27 mouse cellular contexts compared by ENCODE assay signal in the genomic region with DNA sequence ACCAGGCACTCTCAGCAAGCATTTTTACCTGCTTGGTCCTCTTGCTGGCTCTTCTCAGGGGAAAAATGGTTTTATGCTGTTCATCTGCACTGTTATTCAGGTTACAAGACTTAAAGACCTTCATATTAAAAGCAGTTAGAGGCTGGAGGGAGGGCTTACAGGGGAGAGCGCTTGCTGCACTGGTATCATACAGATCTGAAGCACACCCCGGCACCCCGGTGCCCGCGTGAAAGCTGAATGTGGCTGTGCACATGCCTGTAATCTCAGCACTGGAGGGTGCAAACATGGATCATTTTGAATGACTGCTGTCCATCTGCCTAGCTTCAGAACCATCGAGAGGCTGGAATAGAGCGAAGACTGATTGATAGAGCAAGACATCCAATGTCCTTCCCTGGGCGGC. TPM values are rescaled to one million over a fixed set of nuclear protein-coding genes. Genes with fewer than 3 reads are reported as not detected.
DNase-seq lines count a peak whose midpoint lies in the region; ATAC-seq and TF ChIP-seq lines count a peak whose summit lies in the region.
"Had no signal": no experiment of that assay in that cellular context is flagged by ENCODE, and none has a peak within 500 bp of the region (broad histone marks: within the 10 kb centered on the region; RNA-seq: fewer than 3 reads in every experiment).

No protein-coding gene starts in this region.

- H3K9me3 ChIP-seq in liver, postnatal 0 days (ENCODE audit: low read length) = no peaks in the 10 kb centered on the region
- H3K9me3 ChIP-seq in embryonic facial prominence, embryonic 10.5 days = no peaks in the 10 kb centered on the region
- H3K9me3 ChIP-seq: embryonic facial prominence, embryonic 12.5 days; embryonic facial prominence, embryonic 15.5 days; forebrain, embryonic 15.5 days; hindbrain, embryonic 12.5 days; hindbrain, embryonic 15.5 days had no signal

- 0 out of 2 replicates have a peak overlapping the region, but pooled peaks have one; percentile 30 for H3K27ac ChIP-seq in liver, adult 2 months (replicated peaks; ENCODE audit: insufficient read depth, low read depth, low read length)
- no peak overlapping the region for H3K27ac ChIP-seq in liver, postnatal 0 days (ENCODE audit: low read depth)
- peak overlapping the region; percentile 49 for H3K27ac ChIP-seq in thymus, adult 2 months (ENCODE audit: control insufficient read depth, insufficient read depth, low read length)
- peak overlapping the region; percentile 24; the same call in 1 of the 2 replicates for H3K27ac ChIP-seq in embryonic facial prominence, embryonic 10.5 days (replicated peaks)
- no peak overlapping the region for H3K27ac ChIP-seq in kidney, adult 2 months (ENCODE audit: insufficient read depth, low read depth, low read length)
- H3K27ac ChIP-seq: embryonic facial prominence, embryonic 12.5 days; embryonic facial prominence, embryonic 15.5 days; forebrain, embryonic 15.5 days; hindbrain, embryonic 12.5 days; hindbrain, embryonic 15.5 days had no signal

- peaks cover 23% of the 10 kb centered on the region for H3K4me1 ChIP-seq in liver, adult 2 months (ENCODE audit: control insufficient read depth, insufficient read depth, low read length)
- peaks cover 24% of the 10 kb centered on the region for H3K4me1 ChIP-seq in liver, postnatal 0 days (ENCODE audit: insufficient read depth)
- peaks cover 64% of the 10 kb centered on the region for H3K4me1 ChIP-seq in thymus, adult 2 months (replicated peaks; ENCODE audit: control insufficient read depth, insufficient read depth, low read length)
- peaks cover 35% of the 10 kb centered on the region for H3K4me1 ChIP-seq in embryonic facial prominence, embryonic 10.5 days
- H3K4me1 ChIP-seq in kidney, adult 2 months (ENCODE audit: control insufficient read depth, insufficient read depth, low read length) = peaks cover 12% of the 10 kb centered on the region; the same call in 1 of the 2 replicates
- H3K4me1 ChIP-seq: forebrain, embryonic 15.5 days; hindbrain, embryonic 12.5 days; hindbrain, embryonic 15.5 days had no signal

- H3K9ac ChIP-seq in liver, adult 2 months (ENCODE audit: low read depth, low read length) = no peak overlapping the region
- H3K9ac ChIP-seq in liver, postnatal 0 days (replicated peaks) = no peak overlapping the region
- H3K9ac ChIP-seq: embryonic facial prominence, embryonic 12.5 days; embryonic facial prominence, embryonic 15.5 days; forebrain, embryonic 15.5 days; hindbrain, embryonic 12.5 days; hindbrain, embryonic 15.5 days had no signal

- no peak overlapping the region for H3K4me3 ChIP-seq in liver, adult 2 months (ENCODE audit: insufficient read depth, low read depth, low read length)
- no peak overlapping the region for H3K4me3 ChIP-seq in liver, postnatal 0 days (ENCODE audit: low read depth, low read length)
- no peak overlapping the region for H3K4me3 ChIP-seq in thymus, adult 2 months (ENCODE audit: control insufficient read depth, insufficient read depth, low read length)
- H3K4me3 ChIP-seq in embryonic facial prominence, embryonic 10.5 days = no peak overlapping the region
- no peak overlapping the region for H3K4me3 ChIP-seq in kidney, adult 2 months (ENCODE audit: insufficient read depth, low read depth, low read length)
- H3K4me3 ChIP-seq: embryonic facial prominence, embryonic 12.5 days; embryonic facial prominence, embryonic 15.5 days; forebrain, embryonic 15.5 days; hindbrain, embryonic 12.5 days; hindbrain, embryonic 15.5 days had no signal

- no peak for TF ChIP-seq POLR2A in liver, adult 2 months (IDR thresholded peaks at IDR 0.05; ENCODE audit: extremely low read depth, insufficient read depth, low read length)
- no peak for TF ChIP-seq POLR2A in thymus, adult 2 months (IDR thresholded peaks at IDR 0.05; ENCODE audit: control insufficient read depth, extremely low read depth, insufficient read depth, low read length, poor library complexity)
- TF ChIP-seq POLR2A in kidney, adult 2 months (IDR thresholded peaks at IDR 0.05; ENCODE audit: low read depth, low read length) = no peak

- no peak for ATAC-seq in liver, postnatal 0 days
- ATAC-seq: forebrain, embryonic 15.5 days; Patski had no signal

- TF ChIP-seq EP300 in liver, postnatal 0 days (IDR thresholded peaks at IDR 0.05; ENCODE audit: low read depth) = no peak

- 0 out of 2 replicates have a peak, but pooled peaks cover 2% of the 10 kb centered on the region for H3K36me3 ChIP-seq in liver, adult 2 months (ENCODE audit: control insufficient read depth, insufficient read depth, low read length)
- no peaks in the 10 kb centered on the region for H3K36me3 ChIP-seq in liver, postnatal 0 days (replicated peaks; ENCODE audit: insufficient read depth, low read length)
- H3K36me3 ChIP-seq in thymus, adult 2 months (ENCODE audit: control insufficient read depth, insufficient read depth, low read length) = 0 out of 2 replicates have a peak, but pooled peaks cover 4% of the 10 kb centered on the region
- H3K36me3 ChIP-seq in embryonic facial prominence, embryonic 10.5 days (replicated peaks) = no peaks in the 10 kb centered on the region
- H3K36me3 ChIP-seq in kidney, adult 2 months (ENCODE audit: control insufficient read depth, insufficient read depth, low read length) = no peaks in the 10 kb centered on the region
- H3K36me3 ChIP-seq: embryonic facial prominence, embryonic 12.5 days; embryonic facial prominence, embryonic 15.5 days; forebrain, embryonic 15.5 days; G1E; hindbrain, embryonic 12.5 days; hindbrain, embryonic 15.5 days had no signal

- TF ChIP-seq CTCF in liver, adult 2 months (IDR thresholded peaks at IDR 0.05; ENCODE audit: low read depth, low read length) = no peak
- no peak for TF ChIP-seq CTCF in liver, postnatal 0 days (IDR thresholded peaks at IDR 0.05; ENCODE audit: low read depth)
- no peak for TF ChIP-seq CTCF in thymus, adult 2 months (IDR thresholded peaks at IDR 0.05; ENCODE audit: borderline replicate concordance, control insufficient read depth, extremely low read depth, insufficient read depth, low read length, poor library complexity)
- no peak for TF ChIP-seq CTCF in kidney, adult 2 months (conservative IDR thresholded peaks at IDR 0.05; ENCODE audit: insufficient read depth, insufficient read length, low read depth, low read length)

- whole genome bisulfite sequencing in liver, adult 2 months = 97% methylated on average over 8 of the region's 8 CpGs
- 85% methylated on average over 8 of the region's 8 CpGs for WGBS in liver, postnatal 0 days (ENCODE audit: insufficient replicate concordance)
- WGBS in thymus, adult 2 months = 67% methylated on average over 8 of the region's 8 CpGs
- WGBS in embryonic facial prominence, embryonic 10.5 days = 93% methylated on average over 8 of the region's 8 CpGs
- WGBS in kidney, adult 2 months = 94% methylated on average over 8 of the region's 8 CpGs

- peaks cover 22% of the 10 kb centered on the region; the same call in 1 of the 2 replicates for H3K79me2 ChIP-seq in liver, adult 2 months (ENCODE audit: control insufficient read depth, insufficient read depth, low read length)

- DNase-seq in liver, adult 2 months (ENCODE audit: extremely low read depth, low read depth, low spot score) = no peak
- DNase-seq in liver, postnatal 0 days = no peak
- no peak for DNase-seq in thymus, adult 2 months
- no peak for DNase-seq in thymus, postnatal 25 days
- no peak for DNase-seq in embryonic facial prominence, embryonic 10.5 days (ENCODE audit: low spot score)
- DNase-seq in thymus, postnatal 36 days = peak; percentile 46 to 63
- no peak for DNase-seq in kidney, adult 2 months
- DNase-seq in layer of hippocampus, postnatal 10 days (ENCODE audit: low spot score in 2 of 2) = no peak
- DNase-seq: adrenal gland, postnatal 10 days; adrenal gland, postnatal 36 days; B cell, adult 2 months; cerebellum, adult 18-20 months; cerebellum, adult 9-10 months; cerebellum, postnatal 14 days; gastrocnemius, postnatal 25 days; heart, adult 11 months had no signal

- H3K4me2 ChIP-seq in liver, postnatal 0 days (ENCODE audit: low read depth, low read length) = no peak overlapping the region
- H3K4me2 ChIP-seq: embryonic facial prominence, embryonic 12.5 days; embryonic facial prominence, embryonic 15.5 days; forebrain, embryonic 15.5 days; heart, embryonic 11.5 days; hindbrain, embryonic 12.5 days; hindbrain, embryonic 15.5 days had no signal

- no peaks in the 10 kb centered on the region for H3K27me3 ChIP-seq in liver, adult 2 months (ENCODE audit: control insufficient read depth, insufficient read depth, low read length)
- H3K27me3 ChIP-seq in liver, postnatal 0 days (ENCODE audit: insufficient read depth, low read length) = no peaks in the 10 kb centered on the region
- no peaks in the 10 kb centered on the region for H3K27me3 ChIP-seq in thymus, adult 2 months (ENCODE audit: control insufficient read depth, insufficient read depth, low read length)
- H3K27me3 ChIP-seq in embryonic facial prominence, embryonic 10.5 days (replicated peaks; ENCODE audit: low read depth, poor library complexity, severe bottlenecking) = no peaks in the 10 kb centered on the region
- no peaks in the 10 kb centered on the region for H3K27me3 ChIP-seq in kidney, adult 2 months (replicated peaks; ENCODE audit: control insufficient read depth, insufficient read depth, low read length)
- H3K27me3 ChIP-seq: embryonic facial prominence, embryonic 12.5 days; embryonic facial prominence, embryonic 15.5 days; forebrain, embryonic 15.5 days; hindbrain, embryonic 12.5 days; hindbrain, embryonic 15.5 days; Patski had no signal

RNA-seq across cellular contexts. Expression of a gene that starts 15.4 kb away (rescaled TPM):
- total RNA-seq in liver, adult 2 months (2014; rRNA removed) = 17.6 and 21.8 TPM in 2 replicates
- 25.2 and 25.8 TPM in 2 replicates for polyA plus RNA-seq in liver, adult 2 months (2012; rRNA removed)
- polyA plus RNA-seq in liver, postnatal 0 days (2015; fragmentation: Nextera tagmentation; extraction: Ambion mirVana) = 4.5 and 4.7 TPM in 2 replicates
- 111 and 114 TPM in 2 replicates for polyA plus RNA-seq in thymus, adult 2 months (2012; rRNA removed)
- 1.1 and 1.4 TPM in 2 replicates for polyA plus RNA-seq in embryonic facial prominence, embryonic 10.5 days (2016; fragmentation: Nextera tagmentation; extraction: Ambion mirVana)
- 7.9 and 11.3 TPM in 2 replicates for polyA plus RNA-seq in kidney, adult 2 months (2012; rRNA removed)
- under 1 TPM; 0.27 to 0.89 TPM for total RNA-seq in layer of hippocampus, postnatal 10 days (2021)
- polyA plus RNA-seq: forebrain, embryonic 15.5 days; G1E had no signal

RNA-seq across cellular contexts. Expression of a gene that starts 25.0 kb away (rescaled TPM):
- 1.1 and 1.5 TPM in 2 replicates for total RNA-seq in liver, adult 2 months (2014; rRNA removed)
- polyA plus RNA-seq in liver, adult 2 months (2012; rRNA removed) = 0.15 and 0.32 TPM in 2 replicates
- not detected in 2 replicates for polyA plus RNA-seq in liver, postnatal 0 days (2015; fragmentation: Nextera tagmentation; extraction: Ambion mirVana)
- 0.98 and 1.5 TPM in 2 replicates for polyA plus RNA-seq in thymus, adult 2 months (2012; rRNA removed)
- not detected in 2 replicates for polyA plus RNA-seq in embryonic facial prominence, embryonic 10.5 days (2016; fragmentation: Nextera tagmentation; extraction: Ambion mirVana)
- 0.16 and 1.1 TPM in 2 replicates for polyA plus RNA-seq in kidney, adult 2 months (2012; rRNA removed)
- 1 to 10 TPM in 1 of 2 experiments, under 1 TPM in 1; 0.60 to 1.7 TPM for total RNA-seq in layer of hippocampus, postnatal 10 days (2021)
- total RNA-seq: adrenal gland, postnatal 36 days; G1E; heart, postnatal 25 days; hematopoietic stem cell, adult 5-6 weeks had no signal
- polyA plus RNA-seq: embryonic facial prominence, embryonic 12.5 days; embryonic facial prominence, embryonic 15.5 days; forebrain, embryonic 11.5 days; forebrain, embryonic 15.5 days; heart, embryonic 11.5 days; hindbrain, embryonic 12.5 days; hindbrain, embryonic 15.5 days; Patski had no signal

Comparison
In these comparisons a context has a peak if more than half of its experiments do, and no peak if none do; other contexts are left out.
1. DNase-seq: peak in thymus, postnatal 36 days (2 of 2); none in liver, adult 2 months (single experiment), liver, postnatal 0 days (single experiment), thymus, adult 2 months (single experiment), thymus, postnatal 25 days (single experiment), embryonic facial prominence, embryonic 10.5 days (single experiment), kidney, adult 2 months (single experiment) and layer of hippocampus, postnatal 10 days (0 of 2).
2. H3K27ac ChIP-seq: peak in liver, adult 2 months (single experiment), thymus, adult 2 months (single experiment) and embryonic facial prominence, embryonic 10.5 days (single experiment); none in liver, postnatal 0 days (single experiment) and kidney, adult 2 months (single experiment).